Mouse (Mus musculus) neural tube, postnatal 0 days (tissue): ENCODE data around the gene Tle4. TPM values are rescaled to one million over a fixed set of nuclear protein-coding genes. Genes with fewer than 3 reads are reported as not detected.

ENCODE experiments used
- polyA plus RNA-seq: library from polyadenylated mRNA; unstranded; fragments of >200 nt; fragmentation: Nextera tagmentation; extraction: Ambion mirVana; gene quantifications from 2 replicates; pipeline ENCODE4 v1.2.1, GENCODE M21; 2015

Gene Tle4
- 13.8 and 16.3 TPM in 2 replicates for polyA plus RNA-seq

GRCm38 (mm10) chr19:14597917-14598689, at the start of gene Tle4:
Tle4 (minus strand) TSS chr19:14598051.

